Mouse (Mus musculus): Measurements from ENCODE around the gene Usp20.

GRCm38 (mm10) chr2:31023940-31024339 is 41.9 kb downstream of the Usp20 start:
- TF ChIP-seq CTCF (IDR thresholded peaks at IDR 0.05) (no peak), POLR2A (IDR thresholded peaks at IDR 0.05; ENCODE audit: insufficient read depth, low read depth, low read length) (no peak)
